Mouse (Mus musculus): Measurements from ENCODE around the gene Usp37. TPM values are rescaled to one million over a fixed set of nuclear protein-coding genes. Genes with fewer than 3 reads are reported as not detected.
"Not testable (repeated sequence)": the region's sequence is repeated elsewhere in the genome, so short reads cannot be mapped to it uniquely, and the experiment has no call there.

The Usp37 gene
- polyA plus RNA-seq, 1 experiment from 2014 or later = 41.7 TPM

DNA sequence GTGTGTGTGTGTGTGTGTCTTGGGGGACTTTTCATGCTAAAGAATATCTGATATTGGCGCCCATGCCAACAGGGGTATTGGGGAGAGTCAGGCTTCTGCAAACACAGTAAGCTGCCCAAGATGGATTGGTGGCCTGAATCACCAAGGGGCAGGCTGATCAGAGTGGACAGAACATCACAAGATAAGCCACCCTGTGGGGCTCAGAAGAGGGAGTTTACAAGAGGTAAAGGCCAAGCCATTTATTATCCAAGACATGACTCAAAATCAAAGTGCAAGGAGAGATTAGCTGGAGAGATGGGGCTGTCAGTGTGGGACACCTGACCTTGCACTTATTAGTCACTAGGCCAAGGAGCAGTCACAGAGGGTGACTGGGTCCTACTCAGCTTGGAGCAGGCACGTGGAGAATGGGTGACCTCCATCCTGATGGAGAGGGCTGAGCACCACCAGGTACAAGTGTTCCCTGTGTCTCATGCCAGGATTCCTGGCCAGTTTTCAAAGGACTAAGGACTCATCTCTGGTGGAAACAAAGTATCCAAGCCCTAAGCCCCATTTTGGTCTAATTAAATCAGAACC, 132.2 kb downstream of the Usp37 start:
- Histone ChIP-seq H3K4me3 (no peak overlapping the region), H3K27ac (no peak overlapping the region), H3K4me2 (replicated peaks) (no peak overlapping the region), H3K9ac (no peak overlapping the region), H3K36me3 (no peaks in the 10 kb centered on the region), H3K27me3 (no peaks in the 10 kb centered on the region), H3K4me1 (no peaks in the 10 kb centered on the region), H3K9me3 (no peaks in the 10 kb centered on the region)
- no peak for ATAC-seq (ENCODE audit: insufficient number of reproducible peaks, insufficient read depth, low FRiP score, low TSS enrichment)
- WGBS = 48% methylated on average over 2 of the region's 2 CpGs

DNA sequence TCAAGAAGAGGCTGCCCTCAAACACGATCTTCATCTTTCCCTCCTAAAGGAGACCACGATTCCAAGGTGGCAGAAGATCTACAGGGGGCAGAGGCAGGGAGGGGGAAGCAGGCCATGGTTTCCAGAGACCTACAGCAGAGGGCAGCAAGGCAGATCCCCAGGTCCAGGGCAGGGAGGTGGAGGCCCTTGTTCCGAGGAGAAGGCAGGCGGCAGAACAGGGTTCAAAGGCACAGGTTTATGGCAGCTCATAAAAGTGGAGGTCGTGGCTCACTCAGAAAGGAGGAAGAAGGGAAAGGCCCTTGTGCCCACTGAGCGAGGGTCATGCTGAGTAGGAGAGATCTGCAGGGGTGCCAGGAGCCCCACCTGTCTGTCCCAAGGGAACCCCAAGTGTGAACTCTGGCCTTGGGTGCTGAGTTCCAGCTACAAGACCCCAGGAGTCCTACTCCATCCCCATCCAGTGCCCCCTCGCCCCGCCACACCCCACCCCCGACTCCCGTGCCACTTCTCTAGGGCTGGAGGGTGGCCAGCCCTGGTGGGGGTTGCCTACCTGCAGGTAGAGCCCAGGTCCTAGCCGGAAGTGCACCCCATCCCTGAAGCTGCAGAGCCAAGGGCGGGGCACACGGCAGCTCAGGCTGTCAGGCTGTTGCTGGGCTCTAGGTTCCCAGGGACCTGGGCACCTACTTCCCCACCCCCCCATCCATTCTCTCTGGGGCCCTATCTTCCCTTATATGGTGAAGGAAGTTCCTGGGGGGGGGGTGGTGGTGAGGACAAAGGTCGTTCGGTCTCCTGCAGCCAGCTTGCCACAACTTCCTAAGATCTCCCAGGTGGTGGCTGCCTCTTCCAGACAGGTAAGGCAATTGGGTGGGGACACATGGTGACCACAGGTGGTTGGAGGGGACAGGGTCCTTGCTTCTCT, 135.2 kb downstream of the Usp37 start, which contains the start of gene Vil1:
Gene Vil1, plus strand, starts transcription at position 788 of the 916 bp plus-strand sequence.
- 55% methylated on average over 15 of the region's 15 CpGs for WGBS
- Histone ChIP-seq H3K27me3 (no peaks in the 10 kb centered on the region), H3K9me3 (no peaks in the 10 kb centered on the region), H3K36me3 (no peaks in the 10 kb centered on the region), H3K9ac (no peak within 1 kb of the TSS), H3K4me2 (replicated peaks) (no peak within 1 kb of the TSS), H3K4me3 (no peak within 1 kb of the TSS), H3K4me1 (no peaks in the 10 kb centered on the region), H3K27ac (no peak within 1 kb of the TSS)
- ATAC-seq (ENCODE audit: insufficient number of reproducible peaks, insufficient read depth, low FRiP score, low TSS enrichment) = no peak

DNA sequence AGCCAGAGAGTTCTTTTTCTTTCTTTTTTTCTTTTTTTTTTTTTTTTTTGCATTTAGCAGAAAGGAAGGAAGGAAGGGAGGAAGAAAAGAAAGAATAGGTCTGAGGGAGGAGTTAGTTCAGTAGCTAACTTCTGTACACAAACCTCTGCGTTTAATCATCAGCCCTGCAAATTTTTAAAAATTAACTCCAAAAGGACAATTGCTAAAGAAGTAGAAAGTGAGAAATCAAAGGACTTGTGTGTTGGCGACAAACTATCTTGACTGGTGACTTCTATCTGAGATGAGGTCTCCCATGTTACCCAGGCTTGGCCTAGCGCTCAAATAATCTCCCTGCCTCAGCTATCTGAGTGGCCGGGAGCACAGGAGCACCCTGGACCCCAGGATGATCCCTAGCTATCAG, 139.9 kb downstream of the Usp37 start:
- Histone ChIP-seq H3K9me3 (no peaks in the 10 kb centered on the region), H3K4me1 (no peaks in the 10 kb centered on the region), H3K4me3 (no peak overlapping the region), H3K36me3 (no peaks in the 10 kb centered on the region), H3K4me2 (replicated peaks) (no peak overlapping the region), H3K9ac (no peak overlapping the region), H3K27ac (no peak overlapping the region), H3K27me3 (no peaks in the 10 kb centered on the region)
- ATAC-seq (ENCODE audit: insufficient number of reproducible peaks, insufficient read depth, low FRiP score, low TSS enrichment) = no peak
- WGBS = 90% methylated on average over 4 of the region's 4 CpGs

DNA sequence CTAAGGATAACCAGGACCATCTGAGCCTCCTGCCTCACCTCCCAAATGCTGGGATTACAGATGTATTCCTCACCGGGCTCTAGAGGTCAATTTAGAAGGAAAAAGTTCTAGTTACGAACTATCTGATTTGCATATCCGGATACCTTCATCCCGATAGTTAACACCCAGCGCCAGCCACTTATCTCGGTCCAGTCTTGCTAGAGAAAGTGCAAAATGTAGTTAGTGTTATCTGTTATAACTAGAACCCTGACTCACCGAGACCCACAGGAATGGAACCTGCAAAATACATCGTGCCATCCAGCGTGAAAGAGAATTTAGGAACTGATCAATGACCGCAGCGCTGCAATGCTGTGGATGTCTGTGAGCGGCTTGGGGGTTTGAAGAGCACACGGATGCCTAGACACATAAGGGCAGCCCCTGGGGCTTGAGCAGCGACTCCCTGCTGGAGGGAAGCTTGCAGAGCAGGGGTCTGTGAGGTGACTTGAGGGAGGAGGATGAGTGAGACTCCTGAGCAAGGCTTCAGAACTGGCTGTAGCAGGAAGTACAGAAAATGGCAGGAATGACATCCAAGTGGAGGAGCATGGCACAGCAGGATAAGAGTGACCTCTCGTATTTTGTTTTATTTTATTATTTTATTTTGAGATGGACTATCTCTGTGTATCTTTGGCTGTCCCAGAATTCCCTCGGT, 142.9 kb downstream of the Usp37 start:
- WGBS = 54% methylated on average over 16 of the region's 16 CpGs
- Histone ChIP-seq H3K4me2 (replicated peaks) (no peak overlapping the region), H3K4me3 (no peak overlapping the region), H3K27me3 (no peaks in the 10 kb centered on the region), H3K9ac (no peak overlapping the region), H3K4me1 (no peaks in the 10 kb centered on the region), H3K36me3 (no peaks in the 10 kb centered on the region), H3K27ac (no peak overlapping the region), H3K9me3 (no peaks in the 10 kb centered on the region)
- no peak for ATAC-seq (ENCODE audit: insufficient number of reproducible peaks, insufficient read depth, low FRiP score, low TSS enrichment)

DNA sequence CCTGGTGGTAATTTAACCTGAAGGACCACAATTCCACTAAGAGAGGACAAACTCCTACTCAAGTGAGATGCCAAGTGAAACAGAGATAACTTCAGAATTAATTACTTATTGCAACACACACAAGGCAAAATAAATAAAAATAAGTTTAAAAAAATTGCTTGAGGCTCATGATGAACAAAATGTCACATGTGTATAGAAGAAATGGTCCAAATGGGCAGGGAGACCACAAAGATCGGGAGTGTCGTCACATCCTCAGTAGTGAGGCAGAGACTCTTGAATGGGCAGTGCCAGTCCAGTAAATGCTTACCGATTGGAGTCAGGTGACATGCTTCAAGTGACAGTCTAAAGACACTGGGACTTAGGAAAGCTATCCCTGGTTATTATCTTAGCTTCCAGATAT, 143.6 kb downstream of the Usp37 start:
- no peaks in the 10 kb centered on the region for H3K27me3 ChIP-seq
- H3K4me1 ChIP-seq = no peaks in the 10 kb centered on the region
- no peak for ATAC-seq (ENCODE audit: insufficient number of reproducible peaks, insufficient read depth, low FRiP score, low TSS enrichment)

DNA sequence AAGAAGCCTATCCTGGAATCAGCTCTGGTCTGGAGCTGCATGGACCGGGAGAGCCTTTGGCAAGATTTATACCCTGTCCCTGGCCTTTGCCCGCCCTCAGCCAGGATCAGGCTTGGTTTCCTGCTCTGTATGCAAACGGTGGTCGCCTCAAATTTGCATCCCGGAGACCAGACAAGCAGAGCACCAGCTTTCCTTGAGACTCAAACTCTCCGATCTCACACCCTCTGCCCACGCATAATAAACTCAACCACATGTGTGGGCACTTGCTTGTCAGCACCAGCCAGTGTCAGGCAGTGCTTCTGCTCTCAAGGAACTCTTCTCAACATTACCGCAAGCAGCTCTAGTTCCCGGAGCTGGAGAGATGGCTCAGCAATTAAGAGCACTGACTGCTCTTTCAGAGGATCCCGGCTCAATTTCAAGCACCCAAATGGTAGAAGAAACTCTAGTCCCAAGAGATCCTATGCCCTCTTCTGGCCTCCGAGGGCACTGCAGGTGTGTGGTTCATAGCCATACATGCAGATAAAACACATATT, 146.1 kb downstream of the Usp37 start:
- Histone ChIP-seq H3K4me3 (peak overlapping the region; percentile 38), H3K9ac (peak overlapping the region; percentile 42), H3K27me3 (no peaks in the 10 kb centered on the region), H3K4me1 (peaks cover 10% of the 10 kb centered on the region), H3K36me3 (peaks cover 22% of the 10 kb centered on the region), H3K4me2 (replicated peaks) (peak overlapping the region; percentile 78), H3K27ac (peak overlapping the region; percentile 78), H3K9me3 (no peaks in the 10 kb centered on the region)
- 4% methylated on average over 11 of the region's 11 CpGs for WGBS
- peak; percentile 35 for ATAC-seq (ENCODE audit: insufficient number of reproducible peaks, insufficient read depth, low FRiP score, low TSS enrichment)

More for the DNA sequence above, 143.6 kb downstream of the Usp37 start:
- Histone ChIP-seq H3K9ac (no peak overlapping the region), H3K9me3 (no peaks in the 10 kb centered on the region), H3K4me2 (replicated peaks) (no peak overlapping the region), H3K36me3 (no peaks in the 10 kb centered on the region), H3K27ac (no peak overlapping the region), H3K4me3 (no peak overlapping the region)
- WGBS = 77% methylated on average over 3 of the region's 3 CpGs

DNA sequence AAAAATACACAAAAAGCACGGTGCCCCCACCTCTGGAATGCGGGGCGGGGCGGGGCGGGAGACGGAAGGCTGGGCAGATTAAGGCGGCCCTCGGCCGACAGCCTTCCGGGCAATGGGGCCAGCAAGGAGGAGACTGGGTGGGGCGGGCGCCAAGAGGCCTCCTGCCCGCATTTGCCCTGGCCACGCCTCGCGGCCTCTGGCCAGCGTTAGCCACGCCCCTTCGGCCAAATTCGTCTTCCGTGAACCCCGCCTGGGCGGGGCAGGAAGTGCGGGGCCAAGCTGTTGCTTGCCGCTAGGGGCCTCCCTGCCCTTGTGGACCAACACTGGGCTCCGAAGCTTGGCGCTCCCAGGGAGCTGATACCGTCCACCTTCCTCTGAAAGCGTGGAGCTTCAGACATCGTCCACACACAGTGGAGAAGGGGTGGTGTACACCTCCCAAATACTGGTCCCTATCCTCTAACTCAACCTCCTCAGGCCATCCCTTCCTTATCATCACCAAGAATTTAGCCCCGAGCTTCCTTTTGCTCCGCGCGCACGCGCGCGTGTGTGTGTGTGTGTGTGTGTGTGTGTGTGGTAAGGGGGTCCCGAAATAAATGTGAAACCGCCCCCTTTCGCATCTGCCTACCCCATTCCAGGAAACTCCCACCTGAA, 146.7 kb downstream of the Usp37 start:
- H3K4me2 ChIP-seq (replicated peaks) = peak overlapping the region; percentile 78
- under 1% methylated on average over 41 of the region's 41 CpGs for WGBS

DNA sequence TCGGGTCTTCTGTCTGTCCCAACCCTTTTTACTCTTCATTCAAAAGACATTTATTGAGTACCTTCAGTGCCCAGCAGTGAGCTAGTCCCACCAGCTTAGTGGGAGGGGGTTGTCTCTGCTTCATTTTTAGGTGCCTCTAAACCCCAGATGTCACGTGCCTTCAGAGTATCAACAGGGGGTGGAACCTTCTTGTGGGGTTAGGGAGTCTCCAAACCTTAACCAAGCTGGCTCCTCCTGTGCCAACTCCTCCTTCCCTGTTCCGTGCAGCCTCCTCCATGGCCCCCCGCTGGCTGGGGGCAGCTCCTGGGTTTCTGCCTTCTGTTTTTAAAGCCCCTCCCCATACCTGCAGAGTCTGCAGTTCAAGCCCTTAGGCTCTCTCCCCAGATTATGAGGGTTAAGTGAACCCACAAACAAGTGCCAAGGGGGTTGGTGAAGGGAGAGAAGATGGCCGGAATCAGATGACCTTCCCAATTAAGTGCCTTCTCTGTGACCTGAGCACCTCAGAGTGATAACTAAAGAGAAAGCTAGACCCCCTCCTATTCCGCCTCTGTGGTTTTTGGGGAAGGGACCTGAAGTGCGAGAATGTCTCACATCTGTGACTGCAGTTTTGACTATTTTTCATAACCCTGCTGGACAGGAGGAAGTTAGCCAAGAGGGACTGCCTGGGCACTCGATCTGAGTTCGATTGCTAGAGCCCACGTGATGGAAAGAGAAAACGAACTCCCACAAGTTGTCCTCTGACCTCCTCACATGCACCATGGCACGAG, 147.4 kb downstream of the Usp37 start:
- not testable (repeated sequence) for H3K27me3 ChIP-seq, H3K9ac ChIP-seq, H3K9me3 ChIP-seq
- peak; percentile 0; the same call in 1 of the 2 replicates for ATAC-seq (ENCODE audit: insufficient number of reproducible peaks, insufficient read depth, low FRiP score, low TSS enrichment)
- WGBS = 7% methylated on average over 11 of the region's 12 CpGs
- Histone ChIP-seq H3K4me2 (replicated peaks) (peak overlapping the region; percentile 78), H3K36me3 (peaks cover 22% of the 10 kb centered on the region), H3K4me1 (peaks cover 15% of the 10 kb centered on the region), H3K27ac (peak overlapping the region; percentile 78), H3K4me3 (peak overlapping the region; percentile 38)

More for the DNA sequence above, 146.7 kb downstream of the Usp37 start:
- Histone ChIP-seq H3K9me3 (no peaks in the 10 kb centered on the region), H3K4me3 (peak overlapping the region; percentile 38), H3K27ac (peak overlapping the region; percentile 78), H3K27me3 (no peaks in the 10 kb centered on the region), H3K36me3 (peaks cover 22% of the 10 kb centered on the region), H3K4me1 (peaks cover 15% of the 10 kb centered on the region), H3K9ac (peak overlapping the region; percentile 42)
- ATAC-seq (ENCODE audit: insufficient number of reproducible peaks, insufficient read depth, low FRiP score, low TSS enrichment) = peak; percentile 83

DNA sequence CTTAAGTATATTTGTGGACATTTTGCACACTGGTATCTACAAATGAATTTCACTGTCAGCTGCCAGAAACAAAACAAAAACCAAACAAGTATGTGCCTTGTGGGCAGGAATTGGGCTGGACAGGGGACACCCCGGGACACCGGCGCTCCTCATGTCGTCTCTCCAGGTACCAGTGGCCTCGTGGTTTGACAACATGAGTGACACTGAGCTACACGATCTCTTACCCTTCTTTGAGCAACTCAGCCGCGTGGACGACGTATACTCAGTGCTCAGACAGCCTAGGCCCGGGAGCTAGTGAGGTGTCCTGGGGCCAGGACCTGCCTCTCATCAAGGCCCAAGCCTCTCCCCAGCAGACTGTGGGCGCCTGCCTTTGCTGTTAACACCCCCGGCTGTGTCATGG, 148.8 kb downstream of the Usp37 start:
- Histone ChIP-seq H3K36me3 (peaks cover 22% of the 10 kb centered on the region), H3K9me3 (no peaks in the 10 kb centered on the region), H3K4me1 (peaks cover 22% of the 10 kb centered on the region), H3K27ac (no peak overlapping the region), H3K4me3 (no peak overlapping the region), H3K9ac (no peak overlapping the region), H3K27me3 (no peaks in the 10 kb centered on the region), H3K4me2 (replicated peaks) (no peak overlapping the region)
- no peak for ATAC-seq (ENCODE audit: insufficient number of reproducible peaks, insufficient read depth, low FRiP score, low TSS enrichment)
- WGBS = 85% methylated on average over 13 of the region's 13 CpGs

DNA sequence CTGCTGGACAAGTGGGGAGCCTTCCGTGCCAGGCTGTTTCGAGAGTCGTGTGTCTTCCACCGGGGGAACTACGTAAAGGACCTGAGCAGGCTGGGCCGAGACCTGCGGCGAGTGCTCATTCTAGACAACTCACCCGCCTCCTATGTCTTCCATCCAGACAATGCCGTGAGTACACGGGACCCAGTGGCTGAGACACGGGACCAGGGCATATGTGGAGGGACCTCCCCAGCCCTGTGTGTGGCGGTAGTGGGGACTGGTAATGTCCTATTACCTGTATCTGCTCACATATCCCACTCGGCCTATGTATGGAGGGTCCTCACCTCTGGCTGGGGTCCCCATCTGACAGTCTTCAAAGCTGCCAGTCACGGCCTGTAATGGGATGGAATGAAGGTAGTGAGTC, 149.2 kb downstream of the Usp37 start:
- Histone ChIP-seq H3K4me2 (replicated peaks) (no peak overlapping the region), H3K27me3 (no peaks in the 10 kb centered on the region), H3K36me3 (peaks cover 22% of the 10 kb centered on the region), H3K9ac (no peak overlapping the region), H3K4me3 (no peak overlapping the region), H3K9me3 (no peaks in the 10 kb centered on the region), H3K27ac (no peak overlapping the region), H3K4me1 (peaks cover 26% of the 10 kb centered on the region)
- WGBS = 91% methylated on average over 15 of the region's 15 CpGs
- no peak for ATAC-seq (ENCODE audit: insufficient number of reproducible peaks, insufficient read depth, low FRiP score, low TSS enrichment)

DNA sequence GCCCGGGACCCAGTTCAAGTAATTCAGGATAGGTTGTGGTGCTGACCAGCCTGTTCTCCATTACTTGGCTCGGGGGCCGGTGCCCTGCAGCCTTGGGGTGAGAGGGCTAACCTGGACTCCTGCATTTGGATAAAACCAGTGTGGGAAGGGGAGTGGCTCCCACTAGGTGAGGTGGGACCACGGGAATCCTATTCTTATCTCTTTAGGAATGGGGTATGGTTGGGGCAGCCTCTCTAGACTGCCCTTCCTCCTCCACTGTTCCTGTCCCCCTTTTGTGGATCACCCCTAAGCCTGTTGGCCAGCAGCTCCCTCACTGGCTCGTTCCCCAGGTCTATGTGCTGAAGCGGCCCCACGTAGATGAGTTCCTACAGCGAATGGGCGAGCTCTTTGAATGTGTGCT, 149.8 kb downstream of the Usp37 start:
- Histone ChIP-seq H3K27ac (no peak overlapping the region), H3K9ac (no peak overlapping the region), H3K4me1 (peaks cover 32% of the 10 kb centered on the region), H3K27me3 (no peaks in the 10 kb centered on the region), H3K9me3 (no peaks in the 10 kb centered on the region), H3K36me3 (peaks cover 22% of the 10 kb centered on the region), H3K4me3 (no peak overlapping the region), H3K4me2 (replicated peaks) (no peak overlapping the region)
- ATAC-seq (ENCODE audit: insufficient number of reproducible peaks, insufficient read depth, low FRiP score, low TSS enrichment) = no peak
- 88% methylated on average over 9 of the region's 9 CpGs for WGBS

Measured in embryonic facial prominence, embryonic 12.5 days (tissue).